Mouse (Mus musculus) cortical plate, adult 2 months (tissue): Measurements from ENCODE around the gene Drg1.
"Not testable (repeated sequence)": the region's sequence is repeated elsewhere in the genome, so short reads cannot be mapped to it uniquely, and the experiment has no call there.

ENCODE experiments used
- CTCF ChIP-seq: fragments of 200-500 bp; IDR thresholded peaks from 2 replicates; pipeline ENCODE4 v1.5.1; 2011; ENCODE audit warnings: mild to moderate bottlenecking, control low read depth, low read length; ENCODE audit not compliant: insufficient read depth; ENCODE audit errors: extremely low read depth
- POLR2A ChIP-seq: fragments of 200-500 bp; IDR thresholded peaks from 2 replicates; pipeline ENCODE4 v1.6.1; 2011; ENCODE audit warnings: mild to moderate bottlenecking, low read length, control low read depth; ENCODE audit not compliant: insufficient read depth; ENCODE audit errors: extremely low read depth

- not testable (repeated sequence) for TF ChIP-seq CTCF, POLR2A
Measured at GRCm38 (mm10) chr11:3179726-3180092, 86.5 kb downstream of the Drg1 start.
